Mouse (Mus musculus): Measurements from ENCODE around the gene Nrp2.

The Nrp2 gene

GRCm38 (mm10) chr1:62780068-62780761 lies 77.1 kb downstream of the Nrp2 start:
- DNase-seq (ENCODE audit: low read depth in 2 of 2, low spot score in 2 of 2), result no peak

- DNase-seq (ENCODE audit: low read depth in 2 of 2, low spot score in 2 of 2), result no peak
Observed at GRCm38 (mm10) chr1:62782155-62782554, 79.1 kb downstream of the Nrp2 start.

- no peak for DNase-seq (ENCODE audit: low read depth in 2 of 2, low spot score in 2 of 2)
Observed at GRCm38 (mm10) chr1:62782573-62782972, 79.5 kb downstream of the Nrp2 start.

- no peak for DNase-seq (ENCODE audit: low read depth in 2 of 2, low spot score in 2 of 2)
Observed at GRCm38 (mm10) chr1:62783354-62784083, 80.4 kb downstream of the Nrp2 start.

- no peak for DNase-seq (ENCODE audit: low read depth in 2 of 2, low spot score in 2 of 2)
Observed at GRCm38 (mm10) chr1:62784084-62784392, 81.0 kb downstream of the Nrp2 start.

- peak; percentile 45 to 54 for DNase-seq (ENCODE audit: low read depth in 2 of 2, low spot score in 2 of 2)
Observed at GRCm38 (mm10) chr1:62786255-62786654, 83.2 kb downstream of the Nrp2 start.

- DNase-seq (ENCODE audit: low read depth in 2 of 2, low spot score in 2 of 2), result no peak
Observed at GRCm38 (mm10) chr1:62787546-62787945, 84.5 kb downstream of the Nrp2 start.

- DNase-seq (ENCODE audit: low read depth in 2 of 2, low spot score in 2 of 2), result no peak
Observed at GRCm38 (mm10) chr1:62794223-62794895, 91.3 kb downstream of the Nrp2 start.

GRCm38 (mm10) chr1:62794896-62795255 lies 91.8 kb downstream of the Nrp2 start:
- no peak for DNase-seq (ENCODE audit: low read depth in 2 of 2, low spot score in 2 of 2)

- peak; percentile 59 to 66 for DNase-seq (ENCODE audit: low read depth in 2 of 2, low spot score in 2 of 2)
Observed at GRCm38 (mm10) chr1:62795307-62796037, 92.4 kb downstream of the Nrp2 start.

GRCm38 (mm10) chr1:62796038-62796647 lies 93.1 kb downstream of the Nrp2 start:
- DNase-seq (ENCODE audit: low read depth in 2 of 2, low spot score in 2 of 2), result no peak

- DNase-seq (ENCODE audit: low read depth in 2 of 2, low spot score in 2 of 2), result no peak
Observed at GRCm38 (mm10) chr1:62799427-62799826, 96.3 kb downstream of the Nrp2 start.

- DNase-seq (ENCODE audit: low read depth in 2 of 2, low spot score in 2 of 2), result no peak
Observed at GRCm38 (mm10) chr1:62800351-62800750, 97.3 kb downstream of the Nrp2 start.

GRCm38 (mm10) chr1:62801429-62801828 lies 98.3 kb downstream of the Nrp2 start:
- DNase-seq (ENCODE audit: low read depth in 2 of 2, low spot score in 2 of 2), result no peak

GRCm38 (mm10) chr1:62801842-62802241 lies 98.8 kb downstream of the Nrp2 start:
- no peak for DNase-seq (ENCODE audit: low read depth in 2 of 2, low spot score in 2 of 2)

- DNase-seq (ENCODE audit: low read depth in 2 of 2, low spot score in 2 of 2), result no peak
Observed at GRCm38 (mm10) chr1:62803544-62803943, 100.5 kb downstream of the Nrp2 start.

- no peak for DNase-seq (ENCODE audit: low read depth in 2 of 2, low spot score in 2 of 2)
Observed at GRCm38 (mm10) chr1:62806014-62806413, 102.9 kb downstream of the Nrp2 start.

- DNase-seq (ENCODE audit: low read depth in 2 of 2, low spot score in 2 of 2), result no peak
Observed at GRCm38 (mm10) chr1:62808395-62808794, 105.3 kb downstream of the Nrp2 start.

GRCm38 (mm10) chr1:62809601-62810228 lies 106.6 kb downstream of the Nrp2 start:
- no peak for DNase-seq (ENCODE audit: low read depth in 2 of 2, low spot score in 2 of 2)

GRCm38 (mm10) chr1:62811141-62811540 lies 108.1 kb downstream of the Nrp2 start:
- DNase-seq (ENCODE audit: low read depth in 2 of 2, low spot score in 2 of 2), result no peak

All from CD8-positive naive resting alpha-beta T cell, adult 2 months (primary cell).